ENCODE assay signal across 8 mouse cellular contexts in genomic region chr7:28982274-28983013, GRCm38 (mm10). TPM values are rescaled to one million over a fixed set of nuclear protein-coding genes. Genes with fewer than 3 reads are reported as not detected.
DNase-seq lines count a peak whose midpoint lies in the region; ATAC-seq and TF ChIP-seq lines count a peak whose summit lies in the region.

No protein-coding gene starts in this region.

- H3K9me3 ChIP-seq in embryonic facial prominence, embryonic 13.5 days: no peaks in the 10 kb centered on the region
- no peaks in the 10 kb centered on the region for H3K9me3 ChIP-seq in hindbrain, embryonic 12.5 days (replicated peaks)
- no peaks in the 10 kb centered on the region for H3K9me3 ChIP-seq in liver, postnatal 0 days (ENCODE audit: low read length)
- H3K9me3 ChIP-seq in neural tube, embryonic 14.5 days (ENCODE audit: control insufficient read depth, low read length): no peaks in the 10 kb centered on the region

- peak; percentile 45 for DNase-seq in kidney, adult 11 months
- DNase-seq in kidney, adult 9 months: no peak
- DNase-seq in liver, postnatal 0 days: peak; percentile 74
- no peak for DNase-seq in c-Kit-positive CD71-positive TER-119-positive erythroid progenitor cells, embryonic 14.5 days (ENCODE audit: low spot score)
- DNase-seq in layer of hippocampus, adult 8-10 months (ENCODE audit: low spot score in 2 of 2): no peak

- WGBS in embryonic facial prominence, embryonic 13.5 days: 13% methylated on average over 19 of the region's 19 CpGs
- WGBS in hindbrain, embryonic 12.5 days: 15% methylated on average over 19 of the region's 19 CpGs
- WGBS in liver, postnatal 0 days (ENCODE audit: insufficient replicate concordance): 7% methylated on average over 19 of the region's 19 CpGs
- WGBS in neural tube, embryonic 14.5 days: 16% methylated on average over 19 of the region's 19 CpGs

- no peaks in the 10 kb centered on the region for H3K27me3 ChIP-seq in embryonic facial prominence, embryonic 13.5 days
- no peaks in the 10 kb centered on the region for H3K27me3 ChIP-seq in hindbrain, embryonic 12.5 days
- H3K27me3 ChIP-seq in liver, postnatal 0 days (ENCODE audit: insufficient read depth, low read length): no peaks in the 10 kb centered on the region
- H3K27me3 ChIP-seq in neural tube, embryonic 14.5 days (ENCODE audit: control insufficient read depth, insufficient read depth, low read length): no peaks in the 10 kb centered on the region

- ATAC-seq in embryonic facial prominence, embryonic 13.5 days (ENCODE audit: insufficient number of reproducible peaks, insufficient read depth, low FRiP score, low TSS enrichment, low read depth): peak; percentile 46
- ATAC-seq in hindbrain, embryonic 12.5 days (ENCODE audit: low FRiP score): peak; percentile 78
- ATAC-seq in liver, postnatal 0 days: peak; percentile 34
- peak; percentile 70 for ATAC-seq in neural tube, embryonic 14.5 days (ENCODE audit: low read depth)

- TF ChIP-seq EP300 in liver, postnatal 0 days (IDR thresholded peaks at IDR 0.05; ENCODE audit: low read depth): no peak

- H3K36me3 ChIP-seq in embryonic facial prominence, embryonic 13.5 days: peaks cover 24% of the 10 kb centered on the region
- H3K36me3 ChIP-seq in hindbrain, embryonic 12.5 days: peaks cover 21% of the 10 kb centered on the region
- peaks cover 20% of the 10 kb centered on the region for H3K36me3 ChIP-seq in liver, postnatal 0 days (replicated peaks; ENCODE audit: insufficient read depth, low read length)
- peaks cover 9% of the 10 kb centered on the region for H3K36me3 ChIP-seq in neural tube, embryonic 14.5 days (ENCODE audit: control insufficient read depth, insufficient read depth, low read length)

- peaks cover 15% of the 10 kb centered on the region for H3K4me1 ChIP-seq in embryonic facial prominence, embryonic 13.5 days
- peaks cover 14% of the 10 kb centered on the region for H3K4me1 ChIP-seq in hindbrain, embryonic 12.5 days
- H3K4me1 ChIP-seq in liver, postnatal 0 days (ENCODE audit: insufficient read depth): peaks cover 21% of the 10 kb centered on the region
- peaks cover 9% of the 10 kb centered on the region; the same call in 1 of the 2 replicates for H3K4me1 ChIP-seq in neural tube, embryonic 14.5 days (ENCODE audit: control insufficient read depth, insufficient read depth, low read length)

- H3K9ac ChIP-seq in embryonic facial prominence, embryonic 13.5 days: peak overlapping the region; percentile 77
- peak overlapping the region; percentile 67 for H3K9ac ChIP-seq in hindbrain, embryonic 12.5 days
- H3K9ac ChIP-seq in liver, postnatal 0 days (replicated peaks): peak overlapping the region; percentile 70
- peak overlapping the region; percentile 41; the same call in 1 of the 2 replicates for H3K9ac ChIP-seq in neural tube, embryonic 14.5 days (replicated peaks; ENCODE audit: low read depth, low read length)

- H3K27ac ChIP-seq in embryonic facial prominence, embryonic 13.5 days: peak overlapping the region; percentile 90
- peak overlapping the region; percentile 68; the same call in 1 of the 2 replicates for H3K27ac ChIP-seq in hindbrain, embryonic 12.5 days
- H3K27ac ChIP-seq in liver, postnatal 0 days (ENCODE audit: low read depth): peak overlapping the region; percentile 91
- peak overlapping the region; percentile 48; the same call in 1 of the 2 replicates for H3K27ac ChIP-seq in neural tube, embryonic 14.5 days (ENCODE audit: low read depth, low read length)

- peak overlapping the region; percentile 89 for H3K4me3 ChIP-seq in embryonic facial prominence, embryonic 13.5 days
- H3K4me3 ChIP-seq in hindbrain, embryonic 12.5 days: peak overlapping the region; percentile 77
- peak overlapping the region; percentile 82 for H3K4me3 ChIP-seq in liver, postnatal 0 days (ENCODE audit: low read depth, low read length)
- H3K4me3 ChIP-seq in neural tube, embryonic 14.5 days (ENCODE audit: low read depth, low read length): peak overlapping the region; percentile 41

- H3K4me2 ChIP-seq in embryonic facial prominence, embryonic 13.5 days: peak overlapping the region; percentile 76
- H3K4me2 ChIP-seq in hindbrain, embryonic 12.5 days (replicated peaks): peak overlapping the region; percentile 85
- peak overlapping the region; percentile 90 for H3K4me2 ChIP-seq in liver, postnatal 0 days (ENCODE audit: low read depth, low read length)
- peak overlapping the region; percentile 55 for H3K4me2 ChIP-seq in neural tube, embryonic 14.5 days (ENCODE audit: low read depth, low read length)

- TF ChIP-seq CTCF in liver, postnatal 0 days (IDR thresholded peaks at IDR 0.05; ENCODE audit: low read depth): no peak

RNA-seq across cellular contexts. Expression of gene Map4k1, which starts 0.6 kb away (rescaled TPM):
- polyA plus RNA-seq in embryonic facial prominence, embryonic 13.5 days (2015; fragmentation: Nextera tagmentation; extraction: Ambion mirVana): 7.7 and 9.9 TPM in 2 replicates
- polyA plus RNA-seq in hindbrain, embryonic 12.5 days (2016; fragmentation: Nextera tagmentation; extraction: Ambion mirVana): 4.9 and 5.4 TPM in 2 replicates
- 11.9 and 16.5 TPM in 2 replicates for polyA plus RNA-seq in liver, postnatal 0 days (2015; fragmentation: Nextera tagmentation; extraction: Ambion mirVana)
- polyA plus RNA-seq in neural tube, embryonic 14.5 days (2014; fragmentation: Nextera tagmentation; extraction: Ambion mirVana): 7.3 and 7.8 TPM in 2 replicates
- 1 to 10 TPM; 1.3 to 3.5 (median 1.7) TPM for total RNA-seq in layer of hippocampus, adult 8-10 months (2022)

RNA-seq across cellular contexts. Expression of gene Eif3k, which starts 0.8 kb away (rescaled TPM):
- 453 and 455 TPM in 2 replicates for polyA plus RNA-seq in embryonic facial prominence, embryonic 13.5 days (2015; fragmentation: Nextera tagmentation; extraction: Ambion mirVana)
- polyA plus RNA-seq in hindbrain, embryonic 12.5 days (2016; fragmentation: Nextera tagmentation; extraction: Ambion mirVana): 298 and 331 TPM in 2 replicates
- 162 and 166 TPM in 2 replicates for polyA plus RNA-seq in liver, postnatal 0 days (2015; fragmentation: Nextera tagmentation; extraction: Ambion mirVana)
- 316 and 346 TPM in 2 replicates for polyA plus RNA-seq in neural tube, embryonic 14.5 days (2014; fragmentation: Nextera tagmentation; extraction: Ambion mirVana)
- total RNA-seq in layer of hippocampus, adult 8-10 months (2022): 100 to 1,000 TPM; 182 to 214 (median 197) TPM

RNA-seq across cellular contexts. Expression of gene Actn4, which starts 20.3 kb away (rescaled TPM):
- 232 and 258 TPM in 2 replicates for polyA plus RNA-seq in embryonic facial prominence, embryonic 13.5 days (2015; fragmentation: Nextera tagmentation; extraction: Ambion mirVana)
- 194 and 200 TPM in 2 replicates for polyA plus RNA-seq in hindbrain, embryonic 12.5 days (2016; fragmentation: Nextera tagmentation; extraction: Ambion mirVana)
- 76.3 and 81.2 TPM in 2 replicates for polyA plus RNA-seq in liver, postnatal 0 days (2015; fragmentation: Nextera tagmentation; extraction: Ambion mirVana)
- 109 and 143 TPM in 2 replicates for polyA plus RNA-seq in neural tube, embryonic 14.5 days (2014; fragmentation: Nextera tagmentation; extraction: Ambion mirVana)
- 100 to 1,000 TPM; 136 to 138 (median 137) TPM for total RNA-seq in layer of hippocampus, adult 8-10 months (2022)

Comparison
In these comparisons a context has a peak if more than half of its experiments do, and no peak if none do; other contexts are left out.
1. DNase-seq: peak in kidney, adult 11 months (single experiment) and liver, postnatal 0 days (single experiment); none in kidney, adult 9 months (single experiment), c-Kit-positive CD71-positive TER-119-positive erythroid progenitor cells, embryonic 14.5 days (single experiment) and layer of hippocampus, adult 8-10 months (0 of 2).
2. Peak in every context shown above with its lines, with median percentiles within 50 percentile points of each other: ATAC-seq, H3K27ac ChIP-seq, H3K4me2 ChIP-seq, H3K4me3 ChIP-seq and H3K9ac ChIP-seq.